Mouse (Mus musculus) forebrain, embryonic 16.5 days (tissue): ENCODE data around the gene Zfp971. TPM values are rescaled to one million over a fixed set of nuclear protein-coding genes. Genes with fewer than 3 reads are reported as not detected.

Source experiments
- polyA plus RNA-seq: library from polyadenylated mRNA; unstranded; fragments of >200 nt; fragmentation: Nextera tagmentation; extraction: Ambion mirVana; gene quantifications from 2 replicates; pipeline ENCODE4 v1.2.1, GENCODE M21; 2015

Gene Zfp971
- polyA plus RNA-seq, 1 experiment from 2014 or later, result 8.5 TPM

Other genes with a start within 250 kb of the Zfp971 start
- 33.8 and 35.7 TPM in 2 replicates for gene Gm14325, start 182.9 kb upstream of the Zfp971 start, polyA plus RNA-seq
- 2.8 TPM in 2 replicates for gene Gm14327, start 126.2 kb upstream of the Zfp971 start, polyA plus RNA-seq
- gene Zfp972, start 97.7 kb upstream of the Zfp971 start, polyA plus RNA-seq, result not detected in 2 replicates
- 16.4 and 17.8 TPM in 2 replicates for gene Gm14326, start 66.0 kb upstream of the Zfp971 start, polyA plus RNA-seq
- 14.5 and 16.9 TPM in 2 replicates for gene Zfp931, start 55.2 kb downstream of the Zfp971 start, polyA plus RNA-seq
- gene Phactr3, start 95.7 kb downstream of the Zfp971 start, polyA plus RNA-seq, result 59.8 and 71.8 TPM in 2 replicates